Mouse (Mus musculus): ENCODE measurements around the gene Pnrc2.

Gene Pnrc2

GRCm38 (mm10) chr4:135870227-135871023 lies 3.2 kb downstream of the Pnrc2 start:
- no peak for DNase-seq (ENCODE audit: low spot score)

- no peak for DNase-seq (ENCODE audit: low spot score)
These were observed 4.7 kb downstream of the Pnrc2 start for GRCm38 (mm10) chr4:135868996-135869395.

GRCm38 (mm10) chr4:135857597-135858186 lies 16.0 kb downstream of the Pnrc2 start:
- no peak for DNase-seq (ENCODE audit: low spot score)

- DNase-seq (ENCODE audit: low spot score), result peak; percentile 23
These were observed 17.2 kb downstream of the Pnrc2 start for GRCm38 (mm10) chr4:135856223-135857091.

- DNase-seq (ENCODE audit: low spot score), result peak; percentile 91
These were observed 18.0 kb downstream of the Pnrc2 start, which contains the start of gene Srsf10 for GRCm38 (mm10) chr4:135855536-135856222. Gene Srsf10 (plus strand): TSS chr4:135855747.

- no peak for DNase-seq (ENCODE audit: low spot score)
These were observed 18.6 kb downstream of the Pnrc2 start for GRCm38 (mm10) chr4:135855080-135855479.

GRCm38 (mm10) chr4:135854630-135855029 lies 19.0 kb downstream of the Pnrc2 start:
- no peak for DNase-seq (ENCODE audit: low spot score)

- no peak for DNase-seq (ENCODE audit: low spot score)
These were observed 19.6 kb downstream of the Pnrc2 start for GRCm38 (mm10) chr4:135853987-135854546.

GRCm38 (mm10) chr4:135851942-135852341 lies 21.7 kb downstream of the Pnrc2 start:
- DNase-seq (ENCODE audit: low spot score), result no peak

- no peak for DNase-seq (ENCODE audit: low spot score)
These were observed 23.1 kb downstream of the Pnrc2 start for GRCm38 (mm10) chr4:135850411-135851095.

GRCm38 (mm10) chr4:135847581-135847980 lies 26.1 kb downstream of the Pnrc2 start:
- no peak for DNase-seq (ENCODE audit: low spot score)

- DNase-seq (ENCODE audit: low spot score), result no peak
These were observed 29.2 kb downstream of the Pnrc2 start for GRCm38 (mm10) chr4:135844400-135844799.

GRCm38 (mm10) chr4:135839293-135840011 lies 34.2 kb downstream of the Pnrc2 start:
- DNase-seq (ENCODE audit: low spot score), result no peak

GRCm38 (mm10) chr4:135838925-135839292 lies 34.7 kb downstream of the Pnrc2 start:
- no peak for DNase-seq (ENCODE audit: low spot score)

- DNase-seq (ENCODE audit: low spot score), result no peak
These were observed 39.4 kb downstream of the Pnrc2 start for GRCm38 (mm10) chr4:135834124-135834717.

- DNase-seq (ENCODE audit: low spot score), result no peak
These were observed 40.1 kb downstream of the Pnrc2 start for GRCm38 (mm10) chr4:135833301-135834123.

- no peak for DNase-seq (ENCODE audit: low spot score)
These were observed 41.6 kb downstream of the Pnrc2 start for GRCm38 (mm10) chr4:135832070-135832469.

GRCm38 (mm10) chr4:135828491-135828890 lies 45.2 kb downstream of the Pnrc2 start:
- DNase-seq (ENCODE audit: low spot score), result no peak

- no peak for DNase-seq (ENCODE audit: low spot score)
These were observed 49.4 kb downstream of the Pnrc2 start for GRCm38 (mm10) chr4:135824254-135824653.

All from spleen, adult 12 weeks (tissue).